Mouse (Mus musculus) MEL (cell line): ENCODE data around the gene Cntn5. TPM values are rescaled to one million over a fixed set of nuclear protein-coding genes. Genes with fewer than 3 reads are reported as not detected.

Experiments used
- DNase-seq: peaks from one replicate; pipeline ENCODE4 v3.0.0; 2011; ENCODE audit warnings: low read depth, low spot score
- H3K27ac ChIP-seq: 2 replicates; pipeline ENCODE4 v1.5.1; 2012; ENCODE audit warnings: low read depth, mild to moderate bottlenecking, control low read depth, low read length, moderate library complexity; ENCODE audit not compliant: control insufficient read depth
- H3K27me3 ChIP-seq, 2 experiments: fragments of 150-350 bp in 1 of 2; sonication (generic) in 1 of 2; 2 replicates each; pipeline ENCODE4 v1.6.1; 2012; ENCODE audit warnings: low read length in 2 of 2, mild to moderate bottlenecking in 2 of 2, improper control_type of control experiment in 1 of 2, moderate library complexity in 1 of 2; ENCODE audit not compliant: insufficient read depth in 2 of 2, control insufficient read depth in 1 of 2
- H3K36me3 ChIP-seq, 2 experiments: 2 replicates each; pipeline ENCODE4 v1.6.1; 2012 to 2014; ENCODE audit warnings: low read length in 2 of 2, improper control_type of control experiment in 1 of 2, inconsistent platforms in 1 of 2, mild to moderate bottlenecking in 1 of 2; ENCODE audit not compliant: insufficient read depth in 2 of 2, control insufficient read depth in 1 of 2
- H3K4me1 ChIP-seq, 2 experiments: fragments of 150-350 bp in 1 of 2; sonication (generic) in 1 of 2; 2 replicates each; pipeline ENCODE4 v1.6.1; 2012; ENCODE audit warnings: low read length in 2 of 2, improper control_type of control experiment in 1 of 2, mild to moderate bottlenecking in 1 of 2; ENCODE audit not compliant: insufficient read depth in 2 of 2, control insufficient read depth in 1 of 2
- H3K4me3 ChIP-seq, 2 experiments: fragments of 150-350 bp in 1 of 2; sonication (generic) in 1 of 2; 2 replicates each; pipeline ENCODE4 v1.5.1; 2012; ENCODE audit warnings: low read depth in 2 of 2, low read length in 2 of 2, mild to moderate bottlenecking in 2 of 2, moderate library complexity in 2 of 2, control low read depth in 1 of 2, improper control_type of control experiment in 1 of 2; ENCODE audit not compliant: control insufficient read depth in 1 of 2, insufficient read depth in 1 of 2
- H3K79me2 ChIP-seq: 2 replicates; pipeline ENCODE4 v1.6.1; 2012; ENCODE audit warnings: mild to moderate bottlenecking, low read length, moderate library complexity; ENCODE audit not compliant: control insufficient read depth, poor library complexity, insufficient read depth
- H3K9ac ChIP-seq: 2 replicates; pipeline ENCODE4 v1.6.1; 2012; ENCODE audit warnings: low read depth, mild to moderate bottlenecking, control low read depth, low read length, moderate library complexity; ENCODE audit not compliant: control insufficient read depth, poor library complexity, severe bottlenecking
- H3K9me3 ChIP-seq: fragments of 150-350 bp; sonication (generic); replicated peaks from 2 replicates; pipeline ENCODE4 v1.6.1; 2012; ENCODE audit warnings: mild to moderate bottlenecking, low read length, improper control_type of control experiment, moderate library complexity; ENCODE audit not compliant: insufficient read depth
- CHD1 ChIP-seq: IDR thresholded peaks from 2 replicates; pipeline ENCODE4 v1.6.1; 2012; ENCODE audit warnings: low read depth, mild to moderate bottlenecking, inconsistent platforms, low read length, improper control_type of control experiment
- CHD2 ChIP-seq: IDR thresholded peaks from 2 replicates; pipeline ENCODE4 v1.6.1; 2011; ENCODE audit warnings: low read length, improper control_type of control experiment
- EP300 ChIP-seq, 2 experiments: IDR thresholded peaks; 2 replicates each; pipeline ENCODE4 v1.6.1; 2011; ENCODE audit warnings: improper control_type of control experiment in 2 of 2, low read length in 2 of 2, low read depth in 1 of 2, mild to moderate bottlenecking in 1 of 2
- ETS1 ChIP-seq: IDR thresholded peaks from 2 replicates; pipeline ENCODE4 v1.6.1; 2012; ENCODE audit warnings: low read depth, mild to moderate bottlenecking, inconsistent platforms, low read length, improper control_type of control experiment, moderate library complexity
- GABPA ChIP-seq: IDR thresholded peaks from 2 replicates; pipeline ENCODE4 v1.6.1; 2012; ENCODE audit warnings: low read depth, mild to moderate bottlenecking, inconsistent platforms, low read length, improper control_type of control experiment, moderate library complexity
- JUND ChIP-seq: IDR thresholded peaks from 2 replicates; pipeline ENCODE4 v1.6.1; 2011; ENCODE audit warnings: low read depth, mild to moderate bottlenecking, improper control_type of control experiment, low read length
- MAFK ChIP-seq: IDR thresholded peaks from 2 replicates; pipeline ENCODE4 v1.6.1; 2011; ENCODE audit warnings: low read depth, mild to moderate bottlenecking, low read length, improper control_type of control experiment, borderline replicate concordance
- MAX ChIP-seq: IDR thresholded peaks from 2 replicates; pipeline ENCODE4 v1.6.1; 2011; ENCODE audit warnings: low read length, improper control_type of control experiment
- MAZ ChIP-seq: IDR thresholded peaks from 2 replicates; pipeline ENCODE4 v1.6.1; 2012; ENCODE audit warnings: low read depth, mild to moderate bottlenecking, inconsistent platforms, low read length, improper control_type of control experiment
- MYB ChIP-seq: IDR thresholded peaks from 2 replicates; pipeline ENCODE4 v1.6.1; 2011; ENCODE audit warnings: mild to moderate bottlenecking, low read depth, low read length, improper control_type of control experiment
- MYC ChIP-seq: IDR thresholded peaks from 2 replicates; pipeline ENCODE4 v1.6.1; 2011; ENCODE audit warnings: low read depth, mild to moderate bottlenecking, low read length, improper control_type of control experiment, moderate library complexity
- POLR2AphosphoS2 ChIP-seq: IDR thresholded peaks from 2 replicates; pipeline ENCODE4 v1.6.1; 2011; ENCODE audit warnings: low read length, improper control_type of control experiment
- POLR2AphosphoS5 ChIP-seq: IDR thresholded peaks from 2 replicates; pipeline ENCODE4 v1.6.1; 2012; ENCODE audit warnings: low read depth, borderline replicate concordance, mild to moderate bottlenecking, inconsistent platforms, low read length, moderate library complexity, mixed read lengths
- RAD21 ChIP-seq: IDR thresholded peaks from 2 replicates; pipeline ENCODE4 v1.6.1; 2011; ENCODE audit warnings: mild to moderate bottlenecking, low read depth, low read length, improper control_type of control experiment
- RCOR1 ChIP-seq: IDR thresholded peaks from 2 replicates; pipeline ENCODE4 v1.6.1; 2012; ENCODE audit warnings: low read depth, mild to moderate bottlenecking, inconsistent platforms, low read length, improper control_type of control experiment
- SIN3A ChIP-seq: IDR thresholded peaks from 2 replicates; pipeline ENCODE4 v1.6.1; 2012; ENCODE audit warnings: low read length, improper control_type of control experiment, inconsistent platforms
- TAL1 ChIP-seq: IDR thresholded peaks from 2 replicates; pipeline ENCODE4 v1.6.1; 2012; ENCODE audit warnings: mild to moderate bottlenecking, inconsistent platforms, low read length, moderate library complexity, mixed read lengths
- USF1 ChIP-seq: IDR thresholded peaks from 2 replicates; pipeline ENCODE4 v1.6.1; 2014; ENCODE audit warnings: low read depth, mild to moderate bottlenecking, inconsistent platforms, low read length, improper control_type of control experiment, moderate library complexity
- USF2 ChIP-seq, 2 experiments: IDR thresholded peaks; 2 replicates each; pipeline ENCODE4 v1.6.1; 2011 to 2012; ENCODE audit warnings: improper control_type of control experiment in 2 of 2, low read length in 2 of 2, borderline replicate concordance in 1 of 2, inconsistent platforms in 1 of 2, low read depth in 1 of 2, mild to moderate bottlenecking in 1 of 2; ENCODE audit not compliant: insufficient read depth in 1 of 2
- ZC3H11A ChIP-seq: IDR thresholded peaks from 2 replicates; pipeline ENCODE4 v1.6.1; 2012; ENCODE audit warnings: low read depth, mild to moderate bottlenecking, inconsistent platforms, low read length, improper control_type of control experiment
- ZKSCAN1 ChIP-seq: IDR thresholded peaks from 2 replicates; pipeline ENCODE4 v1.6.1; 2012; ENCODE audit warnings: low read depth, mild to moderate bottlenecking, inconsistent platforms, low read length, improper control_type of control experiment, moderate library complexity
- ZMIZ1 ChIP-seq: IDR thresholded peaks from 2 replicates; pipeline ENCODE4 v1.6.1; 2012; ENCODE audit warnings: low read depth, mild to moderate bottlenecking, inconsistent platforms, low read length, improper control_type of control experiment, moderate library complexity
- polyA plus RNA-seq, 2 experiments: library from polyadenylated mRNA; stranded (reverse) in 1 of 2; unstranded in 1 of 2; fragments of >175 nt in 1 of 2; fragments of >200 nt in 1 of 2; gene quantifications; 2 replicates each; pipeline versions ENCODE4 v1.2.1 to v1.2.4; 2012; ENCODE audit warnings: low replicate concordance in 2 of 2, low read depth in 1 of 2; ENCODE audit not compliant: insufficient read length in 2 of 2, insufficient read depth in 1 of 2, missing spikeins in 1 of 2
- total RNA-seq: library from RNA; depleted of rRNA; stranded (reverse); fragments of 300-350 nt; gene quantifications from 2 replicates; pipeline ENCODE4 v1.2.3, GENCODE M21; 2012

The Cntn5 gene
- total and polyA plus RNA-seq, 3 experiments, result not detected

DNA sequence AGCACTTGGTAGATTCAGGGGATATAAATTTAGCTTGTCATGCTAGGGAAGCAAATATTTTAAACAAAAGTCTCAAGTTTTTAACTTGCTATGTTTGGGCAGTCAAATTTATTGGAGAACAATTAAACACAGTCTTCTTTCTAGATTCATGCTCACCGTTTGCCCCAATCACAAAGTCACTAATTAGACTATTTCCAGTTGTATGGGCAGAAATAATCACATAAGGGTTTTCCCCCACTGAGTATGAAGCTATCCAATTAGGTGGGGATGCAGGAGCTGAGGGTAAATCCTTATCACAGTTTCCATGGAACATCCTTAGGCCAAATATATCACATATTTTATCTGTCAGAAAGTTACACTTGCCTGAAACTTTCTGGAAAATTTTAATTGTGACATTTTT lies 788.0 kb downstream of the Cntn5 start:
- H3K27ac ChIP-seq, result no peak overlapping the region
- H3K4me3 ChIP-seq, result no peak overlapping the region
- H3K79me2 ChIP-seq, result no peaks in the 10 kb centered on the region
- DNase-seq, result no peak
- H3K4me1 ChIP-seq, result no peaks in the 10 kb centered on the region
- H3K9me3 ChIP-seq, result no peaks in the 10 kb centered on the region
- H3K36me3 ChIP-seq, result no peaks in the 10 kb centered on the region
- H3K27me3 ChIP-seq, result no peaks in the 10 kb centered on the region
- H3K9ac ChIP-seq, result no peak overlapping the region
- TF ChIP-seq SIN3A (no peak), CHD2 (no peak), ZKSCAN1 (no peak), ZMIZ1 (no peak), MYB (no peak), GABPA (no peak), USF1 (no peak), RCOR1 (no peak), ZC3H11A (no peak), USF2 (IDR thresholded peaks at IDR 0.05; ENCODE audit: borderline replicate concordance in 1 of 2, insufficient read depth in 1 of 2, low read depth in 1 of 2, low read length in 2 of 2) (no peak), RAD21 (no peak), ETS1 (no peak), MAZ (no peak), MAX (no peak), MYC (no peak), POLR2AphosphoS5 (no peak), POLR2AphosphoS2 (no peak), MAFK (no peak), CHD1 (no peak), EP300 (IDR thresholded peaks at IDR 0.05; ENCODE audit: low read depth in 1 of 2, low read length in 2 of 2) (no peak)

DNA sequence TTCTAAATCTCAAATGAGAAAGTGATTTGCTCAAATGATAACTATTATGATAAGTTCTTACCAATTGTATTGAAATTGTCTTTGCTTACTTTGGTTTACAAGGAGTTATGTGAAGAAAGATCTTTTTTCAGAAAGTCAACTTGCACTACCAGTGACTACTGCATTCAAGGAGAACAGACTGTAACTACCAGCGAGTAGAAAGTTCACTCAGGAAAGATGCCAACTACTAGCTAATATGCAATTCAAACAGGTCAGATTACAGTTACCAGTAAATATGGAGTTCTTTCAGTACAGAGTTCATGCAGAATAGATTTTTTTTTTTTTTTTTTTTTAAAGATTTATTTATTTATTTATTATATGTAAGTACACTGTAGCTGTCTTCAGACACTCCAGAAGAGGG lies 795.4 kb downstream of the Cntn5 start:
- no peaks in the 10 kb centered on the region for H3K4me1 ChIP-seq
- H3K36me3 ChIP-seq, result no peaks in the 10 kb centered on the region
- no peak for TF ChIP-seq MYB
- no peak for TF ChIP-seq USF2 (IDR thresholded peaks at IDR 0.05; ENCODE audit: borderline replicate concordance in 1 of 2, insufficient read depth in 1 of 2, low read depth in 1 of 2, low read length in 2 of 2)
- TF ChIP-seq RAD21, result no peak
- no peak for TF ChIP-seq RCOR1
- no peak for TF ChIP-seq ZMIZ1
- TF ChIP-seq JUND, result no peak
- TF ChIP-seq TAL1, result no peak
- TF ChIP-seq, all 39 proteins: peak for 0
- Histone ChIP-seq H3K79me2 (no peaks in the 10 kb centered on the region), H3K27me3 (no peaks in the 10 kb centered on the region), H3K9ac (no peak overlapping the region), H3K27ac (no peak overlapping the region), H3K9me3 (no peaks in the 10 kb centered on the region), H3K4me3 (no peak overlapping the region)
- DNase-seq, result no peak
